Mouse (Mus musculus): ENCODE results near the gene Tmem200a. TPM values are rescaled to one million over a fixed set of nuclear protein-coding genes. Genes with fewer than 3 reads are reported as not detected.

Gene Tmem200a
- total and polyA plus RNA-seq, 2 experiments = not detected

- Histone ChIP-seq H3K27me3 (ENCODE audit: control insufficient read depth, insufficient read depth, low read length) (no peaks in the 10 kb centered on the region), H3K27ac (replicated peaks; ENCODE audit: insufficient read depth, low read depth, low read length) (no peak overlapping the region), H3K4me3 (ENCODE audit: insufficient read depth, low read depth, low read length) (no peak overlapping the region), H3K9ac (ENCODE audit: low read depth, low read length) (no peak overlapping the region), H3K79me2 (ENCODE audit: control insufficient read depth, insufficient read depth, low read length) (no peaks in the 10 kb centered on the region), H3K4me1 (ENCODE audit: control insufficient read depth, insufficient read depth, low read length) (no peaks in the 10 kb centered on the region), H3K36me3 (ENCODE audit: control insufficient read depth, insufficient read depth, low read length) (no peaks in the 10 kb centered on the region)
- no peak for DNase-seq (ENCODE audit: extremely low read depth, low read depth, low spot score)
- TF ChIP-seq POLR2A (IDR thresholded peaks at IDR 0.05; ENCODE audit: extremely low read depth, insufficient read depth, low read length) = no peak
- TF ChIP-seq CTCF (IDR thresholded peaks at IDR 0.05; ENCODE audit: low read depth, low read length) = no peak
- 91% methylated on average over 3 of the region's 3 CpGs for WGBS
Observed at GRCm38 (mm10) chr10:26059662-26060307, 19.1 kb downstream of the Tmem200a start.

GRCm38 (mm10) chr10:26051177-26051576, 27.7 kb downstream of the Tmem200a start:
- Histone ChIP-seq H3K9ac (ENCODE audit: low read depth, low read length) (no peak overlapping the region), H3K27me3 (ENCODE audit: control insufficient read depth, insufficient read depth, low read length) (no peaks in the 10 kb centered on the region), H3K27ac (replicated peaks; ENCODE audit: insufficient read depth, low read depth, low read length) (no peak overlapping the region), H3K4me1 (ENCODE audit: control insufficient read depth, insufficient read depth, low read length) (no peaks in the 10 kb centered on the region), H3K79me2 (ENCODE audit: control insufficient read depth, insufficient read depth, low read length) (no peaks in the 10 kb centered on the region), H3K36me3 (ENCODE audit: control insufficient read depth, insufficient read depth, low read length) (no peaks in the 10 kb centered on the region), H3K4me3 (ENCODE audit: insufficient read depth, low read depth, low read length) (no peak overlapping the region)
- TF ChIP-seq CTCF (IDR thresholded peaks at IDR 0.05; ENCODE audit: low read depth, low read length) (no peak), POLR2A (IDR thresholded peaks at IDR 0.05; ENCODE audit: extremely low read depth, insufficient read depth, low read length) (no peak)
- no peak for DNase-seq (ENCODE audit: extremely low read depth, low read depth, low spot score)
- 93% methylated on average over 2 of the region's 2 CpGs for WGBS

- H3K79me2 ChIP-seq (ENCODE audit: control insufficient read depth, insufficient read depth, low read length) = no peaks in the 10 kb centered on the region
- no peak overlapping the region for H3K9ac ChIP-seq (ENCODE audit: low read depth, low read length)
- DNase-seq (ENCODE audit: extremely low read depth, low read depth, low spot score) = peak; percentile 2
- 73% methylated on average over 5 of the region's 5 CpGs for WGBS
- no peaks in the 10 kb centered on the region for H3K27me3 ChIP-seq (ENCODE audit: control insufficient read depth, insufficient read depth, low read length)
- no peaks in the 10 kb centered on the region for H3K4me1 ChIP-seq (ENCODE audit: control insufficient read depth, insufficient read depth, low read length)
- no peak overlapping the region for H3K27ac ChIP-seq (replicated peaks; ENCODE audit: insufficient read depth, low read depth, low read length)
- TF ChIP-seq CTCF (IDR thresholded peaks at IDR 0.05; ENCODE audit: low read depth, low read length) (no peak), POLR2A (IDR thresholded peaks at IDR 0.05; ENCODE audit: extremely low read depth, insufficient read depth, low read length) (no peak)
- H3K4me3 ChIP-seq (ENCODE audit: insufficient read depth, low read depth, low read length) = no peak overlapping the region
- no peaks in the 10 kb centered on the region for H3K36me3 ChIP-seq (ENCODE audit: control insufficient read depth, insufficient read depth, low read length)
Observed at GRCm38 (mm10) chr10:26034931-26035330, 43.9 kb downstream of the Tmem200a start.

GRCm38 (mm10) chr10:26018740-26019139, 60.1 kb downstream of the Tmem200a start:
- no peak for TF ChIP-seq CTCF (IDR thresholded peaks at IDR 0.05; ENCODE audit: low read depth, low read length)
- no peak for TF ChIP-seq POLR2A (IDR thresholded peaks at IDR 0.05; ENCODE audit: extremely low read depth, insufficient read depth, low read length)
- WGBS = 70% methylated on average over 3 of the region's 3 CpGs
- DNase-seq (ENCODE audit: extremely low read depth, low read depth, low spot score) = no peak
- Histone ChIP-seq H3K36me3 (ENCODE audit: control insufficient read depth, insufficient read depth, low read length) (no peaks in the 10 kb centered on the region), H3K9ac (ENCODE audit: low read depth, low read length) (no peak overlapping the region), H3K27me3 (ENCODE audit: control insufficient read depth, insufficient read depth, low read length) (no peaks in the 10 kb centered on the region), H3K79me2 (ENCODE audit: control insufficient read depth, insufficient read depth, low read length) (no peaks in the 10 kb centered on the region), H3K4me1 (ENCODE audit: control insufficient read depth, insufficient read depth, low read length) (no peaks in the 10 kb centered on the region), H3K4me3 (ENCODE audit: insufficient read depth, low read depth, low read length) (no peak overlapping the region), H3K27ac (replicated peaks; ENCODE audit: insufficient read depth, low read depth, low read length) (no peak overlapping the region)

- Histone ChIP-seq H3K4me1 (ENCODE audit: control insufficient read depth, insufficient read depth, low read length) (no peaks in the 10 kb centered on the region), H3K27me3 (ENCODE audit: control insufficient read depth, insufficient read depth, low read length) (no peaks in the 10 kb centered on the region), H3K4me3 (ENCODE audit: insufficient read depth, low read depth, low read length) (no peak overlapping the region), H3K79me2 (ENCODE audit: control insufficient read depth, insufficient read depth, low read length) (no peaks in the 10 kb centered on the region), H3K27ac (replicated peaks; ENCODE audit: insufficient read depth, low read depth, low read length) (no peak overlapping the region), H3K36me3 (ENCODE audit: control insufficient read depth, insufficient read depth, low read length) (no peaks in the 10 kb centered on the region), H3K9ac (ENCODE audit: low read depth, low read length) (no peak overlapping the region)
- DNase-seq (ENCODE audit: extremely low read depth, low read depth, low spot score) = no peak
- 40% methylated on average over 1 of the region's 1 CpGs for WGBS
- TF ChIP-seq CTCF (IDR thresholded peaks at IDR 0.05; ENCODE audit: low read depth, low read length) = no peak
- TF ChIP-seq POLR2A (IDR thresholded peaks at IDR 0.05; ENCODE audit: extremely low read depth, insufficient read depth, low read length) = no peak
Observed at GRCm38 (mm10) chr10:26014298-26014697, 64.6 kb downstream of the Tmem200a start.

GRCm38 (mm10) chr10:26008948-26009347, 69.9 kb downstream of the Tmem200a start:
- H3K4me3 ChIP-seq (ENCODE audit: insufficient read depth, low read depth, low read length) = no peak overlapping the region
- H3K9ac ChIP-seq (ENCODE audit: low read depth, low read length) = no peak overlapping the region
- H3K27ac ChIP-seq (replicated peaks; ENCODE audit: insufficient read depth, low read depth, low read length) = no peak overlapping the region
- H3K27me3 ChIP-seq (ENCODE audit: control insufficient read depth, insufficient read depth, low read length) = no peaks in the 10 kb centered on the region
- TF ChIP-seq POLR2A (IDR thresholded peaks at IDR 0.05; ENCODE audit: extremely low read depth, insufficient read depth, low read length) = no peak
- no peak for TF ChIP-seq CTCF (IDR thresholded peaks at IDR 0.05; ENCODE audit: low read depth, low read length)
- WGBS = 71% methylated on average over 5 of the region's 5 CpGs
- no peak for DNase-seq (ENCODE audit: extremely low read depth, low read depth, low spot score)
- no peaks in the 10 kb centered on the region for H3K79me2 ChIP-seq (ENCODE audit: control insufficient read depth, insufficient read depth, low read length)
- H3K36me3 ChIP-seq (ENCODE audit: control insufficient read depth, insufficient read depth, low read length) = no peaks in the 10 kb centered on the region
- H3K4me1 ChIP-seq (ENCODE audit: control insufficient read depth, insufficient read depth, low read length) = no peaks in the 10 kb centered on the region
